Mouse (Mus musculus) brain, embryonic 14.5 days (tissue): ENCODE measurements around the gene Trpm8.

ENCODE experiments used
- CTCF ChIP-seq: fragments of 200-500 bp; IDR thresholded peaks from 2 replicates; pipeline ENCODE4 v1.5.1; 2012; ENCODE audit warnings: inconsistent platforms, mild to moderate bottlenecking, moderate library complexity, borderline replicate concordance; ENCODE audit not compliant: insufficient read depth, insufficient read length; ENCODE audit errors: extremely low read depth
- POLR2A ChIP-seq: fragments of 200-500 bp; IDR thresholded peaks from 2 replicates; pipeline ENCODE4 v1.6.1; 2012; ENCODE audit warnings: mild to moderate bottlenecking, inconsistent platforms, borderline replicate concordance; ENCODE audit not compliant: poor library complexity, insufficient read depth, insufficient read length, severe bottlenecking; ENCODE audit errors: extremely low read depth

- TF ChIP-seq CTCF (no peak), POLR2A (no peak)
These were observed 44.6 kb upstream of the Trpm8 start for GRCm38 (mm10) chr1:88232664-88233380.
